Mouse (Mus musculus) embryonic stem cell, embryonic (primary cell): Measurements from ENCODE around the gene Idh3a.

ENCODE experiments used
- CTCF ChIA-PET, 4 experiments: fragments of 300-600 bp in 2 of 4; fragments of 350-600 bp in 2 of 4; sonication (Branson Sonifier 250); formaldehyde crosslinking; loops; one replicate each; lab custom pipeline; 2022; ENCODE audit warnings: inconsistent platforms in 2 of 4; lab: Charles Lee
- POLR2A ChIA-PET, 4 experiments: fragments of 300-600 bp in 2 of 4; fragments of 350-600 bp in 2 of 4; sonication (Branson Sonifier 250); formaldehyde crosslinking; loops; one replicate each; lab custom pipeline; 2022; ENCODE audit warnings: antibody characterized with exemption in 4 of 4, inconsistent platforms in 1 of 4; lab: Charles Lee

The Idh3a gene

GRCm38 (mm10) chr9:54566958-54567357, 19.2 kb upstream of the Idh3a start:
- ChIA-PET POLR2A (no interaction called here), CTCF (interaction anchor here in 1 of 4 experiments (0.6 kb wide), 2 partner anchors 44 to 624 kb away, joined by 4 to 6 read pairs; no protein-coding TSS in a partner anchor)

GRCm38 (mm10) chr9:54568732-54569131, 17.4 kb upstream of the Idh3a start:
- POLR2A ChIA-PET: interaction anchor here in 2 of 4 experiments (0.7 to 1.6 kb wide), 8 partner anchors 8 to 51 kb away, joined by 3 to 5 read pairs (median 3); partner anchors contain the start of gene Idh3a (in 1 of the 2)
- CTCF ChIA-PET: interaction anchor here in 3 of 4 experiments (0.5 to 0.9 kb wide), 3 partner anchors 10 to 995 kb away, joined by 3 read pairs; no protein-coding TSS in a partner anchor

- POLR2A ChIA-PET: no interaction called here
- CTCF ChIA-PET: no interaction called here
Observed at GRCm38 (mm10) chr9:54571130-54571839, 14.8 kb upstream of the Idh3a start.

GRCm38 (mm10) chr9:54583712-54584111, 2.4 kb upstream of the Idh3a start:
- ChIA-PET CTCF (interaction anchor here in 1 of 4 experiments (0.7 kb wide), 1 partner anchor 31 kb away, joined by 3 read pairs; no protein-coding TSS in a partner anchor), POLR2A (interaction anchor here in 2 of 4 experiments (1.1 to 3.1 kb wide), 2 partner anchors 9 to 24 kb away, joined by 4 to 12 read pairs; partner anchors contain the start of gene Cib2 (in 1 of the 2))

- POLR2A ChIA-PET: interaction anchor here in 2 of 4 experiments (1.1 to 3.1 kb wide), 3 partner anchors 8 to 24 kb away, joined by 4 to 12 read pairs (median 4); partner anchors contain the start of gene Cib2 (in 1 of the 2)
- CTCF ChIA-PET: interaction anchor here in 1 of 4 experiments (0.7 kb wide), 1 partner anchor 32 kb away, joined by 3 read pairs; no protein-coding TSS in a partner anchor
Observed at GRCm38 (mm10) chr9:54584127-54584526, 2.0 kb upstream of the Idh3a start.

GRCm38 (mm10) chr9:54585839-54586198, 315 bp upstream of the Idh3a start:
- CTCF ChIA-PET: interaction anchor here in 2 of 4 experiments (0.6 to 1.3 kb wide), 3 partner anchors 33 to 84 kb away, joined by 3 to 4 read pairs (median 3); no protein-coding TSS in a partner anchor

GRCm38 (mm10) chr9:54587863-54588262, 1.7 kb downstream of the Idh3a start:
- CTCF ChIA-PET: no interaction called here
- POLR2A ChIA-PET: interaction anchor here in 1 of 4 experiments (3.1 kb wide), 1 partner anchor 27 kb away, joined by 19 read pairs; the partner anchor contains the start of gene Cib2

More at GRCm38 (mm10) chr9:54585839-54586198, 315 bp upstream of the Idh3a start:
- POLR2A ChIA-PET: interaction anchor here in 3 of 4 experiments (0.6 to 3.1 kb wide), 22 partner anchors 8 to 278 kb away, joined by 3 to 19 read pairs (median 4); partner anchors contain the start of genes Cib2 (in 2 of the 3), Ireb2 (in 2 of the 3), Wdr61 (in 2 of the 3) and Dmxl2 (in 1 of the 3)

GRCm38 (mm10) chr9:54593652-54594051, 7.5 kb downstream of the Idh3a start:
- CTCF ChIA-PET: interaction anchor here in 1 of 4 experiments (0.6 kb wide), 1 partner anchor 25 kb away, joined by 3 read pairs; no protein-coding TSS in a partner anchor
- POLR2A ChIA-PET: interaction anchor here in 3 of 4 experiments (0.5 to 1.5 kb wide), 14 partner anchors 9 to 1352 kb away, joined by 3 to 13 read pairs (median 3); partner anchors contain the start of gene Sh2d7 (in 1 of the 3)

GRCm38 (mm10) chr9:54596752-54597465, 10.8 kb downstream of the Idh3a start:
- ChIA-PET POLR2A (interaction anchor here in 2 of 4 experiments (1.1 to 1.5 kb wide), 3 partner anchors 8 to 14 kb away, joined by 3 read pairs; no protein-coding TSS in a partner anchor), CTCF (no interaction called here)

- CTCF ChIA-PET: interaction anchor here in 1 of 4 experiments (1.0 kb wide), 1 partner anchor 55 kb away, joined by 3 read pairs; no protein-coding TSS in a partner anchor
- POLR2A ChIA-PET: interaction anchor here in 2 of 4 experiments (1.0 to 2.0 kb wide), 2 partner anchors 9 to 13 kb away, joined by 3 to 4 read pairs; no protein-coding TSS in a partner anchor
Observed at GRCm38 (mm10) chr9:54602386-54602785, 16.3 kb downstream of the Idh3a start.

GRCm38 (mm10) chr9:54602916-54603315, 16.8 kb downstream of the Idh3a start:
- ChIA-PET CTCF (no interaction called here), POLR2A (interaction anchor here in 2 of 4 experiments (1.0 to 2.0 kb wide), 2 partner anchors 9 to 14 kb away, joined by 3 to 4 read pairs; no protein-coding TSS in a partner anchor)

GRCm38 (mm10) chr9:54604131-54604654, 18.1 kb downstream of the Idh3a start:
- ChIA-PET CTCF (interaction anchor here (0.6 to 2.4 kb wide), 12 partner anchors 9 to 387 kb away, joined by 3 to 9 read pairs (median 4); no protein-coding TSS in a partner anchor), POLR2A (interaction anchor here in 2 of 4 experiments (0.7 to 1.4 kb wide), 4 partner anchors 10 to 354 kb away, joined by 3 to 9 read pairs (median 4); partner anchors contain the start of gene Idh3a (in 1 of the 2))

GRCm38 (mm10) chr9:54604886-54605285, 18.8 kb downstream of the Idh3a start:
- ChIA-PET POLR2A (interaction anchor here in 2 of 4 experiments (0.7 to 1.4 kb wide), 4 partner anchors 11 to 354 kb away, joined by 3 to 9 read pairs (median 4); partner anchors contain the start of gene Idh3a (in 1 of the 2)), CTCF (interaction anchor here (0.5 to 2.4 kb wide), 13 partner anchors 9 to 404 kb away, joined by 3 to 11 read pairs (median 3); no protein-coding TSS in a partner anchor)

- CTCF ChIA-PET: interaction anchor here in 2 of 4 experiments (0.6 to 2.4 kb wide), 5 partner anchors 8 to 209 kb away, joined by 3 to 9 read pairs (median 5); no protein-coding TSS in a partner anchor
- POLR2A ChIA-PET: no interaction called here
Observed at GRCm38 (mm10) chr9:54612781-54613191, 26.7 kb downstream of the Idh3a start.

- ChIA-PET POLR2A (interaction anchor here in 2 of 4 experiments (0.6 to 1.0 kb wide), 2 partner anchors 14 to 248 kb away, joined by 3 to 4 read pairs; no protein-coding TSS in a partner anchor), CTCF (interaction anchor here (0.6 to 2.4 kb wide), 29 partner anchors 10 to 1085 kb away, joined by 3 to 15 read pairs (median 4); partner anchors contain the start of gene Wdr61 (in 1 of the 4))
Observed at GRCm38 (mm10) chr9:54614182-54614850, 28.2 kb downstream of the Idh3a start.

GRCm38 (mm10) chr9:54627240-54627639, 41.1 kb downstream of the Idh3a start:
- CTCF ChIA-PET: interaction anchor here in 1 of 4 experiments (0.7 kb wide), 1 partner anchor 50 kb away, joined by 6 read pairs; no protein-coding TSS in a partner anchor
- POLR2A ChIA-PET: no interaction called here
